Mouse (Mus musculus): ENCODE data around the gene Abhd17b.
A peak's percentile ranks its signal among the peaks of the same experiment; 100 is the strongest.

Gene Abhd17b

GRCm38 (mm10) chr19:21731887-21732286, 78.9 kb downstream of the Abhd17b start:
- DNase-seq (ENCODE audit: low read depth, low spot score) = peak; percentile 56

DNA sequence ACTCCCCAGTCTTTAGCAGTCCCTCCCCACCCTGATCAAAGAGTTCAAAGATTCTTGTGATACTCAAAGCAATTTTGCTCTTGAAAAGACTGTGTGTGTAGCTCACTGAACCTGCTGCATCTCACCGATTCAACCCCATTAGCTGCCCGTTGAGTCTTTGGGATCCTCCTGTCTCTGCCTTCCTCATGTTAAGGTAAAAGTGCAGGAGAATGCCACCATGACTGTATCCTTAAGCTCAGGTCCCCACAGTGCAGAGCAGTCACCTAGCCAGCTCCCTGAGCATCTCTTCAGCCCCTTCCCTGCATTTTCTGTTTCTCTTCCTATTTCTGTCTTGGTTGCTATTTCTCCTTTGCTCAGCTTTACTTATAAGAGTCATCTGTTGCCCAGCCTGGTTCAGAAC, 80.2 kb downstream of the Abhd17b start:
- DNase-seq (ENCODE audit: low read depth, low spot score) = no peak

DNA sequence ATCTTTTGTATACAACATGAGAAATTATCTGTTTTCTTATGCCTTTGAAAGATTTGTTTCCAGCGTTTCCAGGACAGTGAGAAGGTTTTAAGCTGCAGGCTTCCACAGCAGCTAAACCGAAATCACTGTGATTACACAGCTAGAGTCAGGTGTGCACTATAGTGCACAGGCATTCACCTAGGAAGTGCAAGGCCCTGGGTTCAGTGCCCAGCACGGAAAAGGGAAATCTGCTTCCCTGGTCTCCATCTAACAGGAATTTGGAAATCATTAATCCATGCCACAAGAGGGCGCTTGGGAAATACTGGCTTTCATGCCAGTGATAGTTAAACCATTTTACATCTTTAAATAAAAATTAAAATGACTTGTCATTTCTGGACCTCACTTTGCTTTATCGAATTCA, 81.1 kb downstream of the Abhd17b start:
- peak; percentile 76 for DNase-seq (ENCODE audit: low read depth, low spot score)
